Mouse (Mus musculus): ENCODE measurements around the gene Aldh16a1. TPM values are rescaled to one million over a fixed set of nuclear protein-coding genes. Genes with fewer than 3 reads are reported as not detected.

The Aldh16a1 gene
- polyA plus RNA-seq, 1 experiment: 25.0 TPM

DNA sequence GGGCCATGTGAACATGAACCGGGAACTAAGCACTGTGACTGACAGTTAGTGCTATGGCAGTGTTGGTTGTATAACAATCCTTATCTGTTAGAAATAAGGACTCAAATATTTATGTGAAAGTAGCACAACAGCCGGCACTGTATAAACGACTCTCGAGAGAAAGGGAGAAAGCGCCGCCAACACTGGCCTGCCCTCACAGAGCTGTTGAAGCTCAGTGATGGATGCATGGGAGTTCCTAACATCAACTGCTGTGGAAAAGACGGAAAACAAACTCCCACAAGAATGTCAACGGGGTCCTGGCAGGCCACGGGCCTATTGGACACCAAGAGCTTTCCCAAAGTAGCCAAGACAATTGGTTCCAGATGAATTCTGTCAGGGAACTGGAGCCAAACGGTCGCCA is 3.1 kb downstream of the Aldh16a1 start:
- no peak for TF ChIP-seq CTCF (IDR thresholded peaks at IDR 0.05; ENCODE audit: borderline replicate concordance, insufficient read depth, low read length)
- TF ChIP-seq POLR2A (IDR thresholded peaks at IDR 0.05; ENCODE audit: low read depth, low read length): no peak
- H3K27ac ChIP-seq (ENCODE audit: insufficient read depth, low read length): no peak overlapping the region
- H3K4me3 ChIP-seq (ENCODE audit: insufficient read depth, low read length): no peak overlapping the region
- no peaks in the 10 kb centered on the region for H3K4me1 ChIP-seq (ENCODE audit: control insufficient read depth, insufficient read depth, low read length)

DNA sequence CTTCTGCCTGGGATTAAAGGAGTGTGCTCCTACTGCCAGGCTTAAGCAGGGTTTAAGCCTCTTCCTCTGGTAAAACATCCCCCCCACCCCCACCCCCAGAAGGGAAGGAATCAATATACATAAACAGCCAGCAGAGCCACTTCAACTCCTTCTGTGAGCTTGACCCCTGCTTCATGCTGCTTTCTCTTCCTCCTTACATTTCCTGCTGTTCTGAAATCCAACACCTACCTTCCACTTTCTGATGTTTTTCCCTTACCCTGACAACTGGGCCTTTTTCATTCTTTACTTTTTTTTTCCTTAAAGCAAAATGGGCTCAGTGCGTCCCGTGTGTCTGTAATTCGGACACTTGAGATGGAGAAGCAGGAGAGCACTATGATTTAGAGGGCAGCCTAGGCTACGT is 4.1 kb downstream of the Aldh16a1 start:
- Histone ChIP-seq H3K27ac (ENCODE audit: insufficient read depth, low read length) (no peak overlapping the region), H3K4me3 (ENCODE audit: insufficient read depth, low read length) (no peak overlapping the region), H3K4me1 (ENCODE audit: control insufficient read depth, insufficient read depth, low read length) (no peaks in the 10 kb centered on the region)
- no peak for TF ChIP-seq CTCF (IDR thresholded peaks at IDR 0.05; ENCODE audit: borderline replicate concordance, insufficient read depth, low read length)
- no peak for TF ChIP-seq POLR2A (IDR thresholded peaks at IDR 0.05; ENCODE audit: low read depth, low read length)

DNA sequence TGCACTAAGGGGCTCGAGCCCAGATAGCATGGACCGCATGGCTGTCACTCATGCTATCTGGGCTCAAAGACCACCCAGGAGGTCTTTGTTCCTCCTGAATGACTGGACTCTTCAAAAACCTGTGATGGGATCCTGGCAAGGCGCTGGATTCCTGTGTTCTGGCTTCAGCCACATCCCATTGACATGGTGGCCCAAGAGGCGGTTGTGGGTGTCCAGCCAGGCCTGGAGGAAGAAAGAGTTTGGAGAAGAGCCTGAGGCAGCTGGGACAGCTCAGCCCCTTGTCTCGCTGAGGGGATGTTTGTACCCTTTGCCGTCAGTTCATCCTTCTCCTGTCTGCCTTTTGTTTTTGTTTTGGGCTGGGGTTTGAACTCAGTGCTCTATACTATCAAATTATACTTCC is 4.8 kb downstream of the Aldh16a1 start:
- Histone ChIP-seq H3K27ac (ENCODE audit: insufficient read depth, low read length) (no peak overlapping the region), H3K4me1 (ENCODE audit: control insufficient read depth, insufficient read depth, low read length) (no peaks in the 10 kb centered on the region), H3K4me3 (ENCODE audit: insufficient read depth, low read length) (no peak overlapping the region)
- TF ChIP-seq POLR2A (IDR thresholded peaks at IDR 0.05; ENCODE audit: low read depth, low read length) (no peak), CTCF (IDR thresholded peaks at IDR 0.05; ENCODE audit: borderline replicate concordance, insufficient read depth, low read length) (no peak)

DNA sequence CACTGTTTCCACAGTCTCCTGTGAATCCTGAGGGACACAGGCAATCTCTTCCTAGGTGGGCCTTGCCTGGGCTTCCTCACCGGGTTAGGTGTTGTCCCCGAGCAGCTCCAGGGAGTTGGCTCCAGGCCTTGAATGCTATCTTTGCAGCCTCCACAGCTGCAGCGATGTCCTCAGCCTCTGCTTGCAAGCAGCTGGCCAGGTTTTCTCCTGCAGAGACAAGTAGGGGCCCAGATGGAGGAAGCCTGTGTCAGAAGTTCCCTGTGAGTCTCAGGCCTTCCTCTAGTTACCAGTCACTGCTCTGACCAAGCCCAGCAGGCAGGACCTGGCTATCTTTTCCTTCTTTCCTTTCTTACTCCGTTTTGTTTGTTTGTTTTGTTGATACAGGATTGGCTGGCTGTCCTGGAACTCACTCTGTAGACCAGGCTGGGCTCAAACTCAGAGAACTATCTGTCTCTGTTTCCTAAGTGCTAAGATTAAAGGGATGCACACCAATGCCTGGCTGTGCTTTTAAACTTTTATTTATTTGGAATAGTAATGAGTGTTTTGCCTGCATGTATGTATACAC is 5.8 kb downstream of the Aldh16a1 start:
- Histone ChIP-seq H3K4me1 (ENCODE audit: control insufficient read depth, insufficient read depth, low read length) (no peaks in the 10 kb centered on the region), H3K27ac (ENCODE audit: insufficient read depth, low read length) (no peak overlapping the region), H3K4me3 (ENCODE audit: insufficient read depth, low read length) (no peak overlapping the region)
- TF ChIP-seq CTCF (IDR thresholded peaks at IDR 0.05; ENCODE audit: borderline replicate concordance, insufficient read depth, low read length) (no peak), POLR2A (IDR thresholded peaks at IDR 0.05; ENCODE audit: low read depth, low read length) (no peak)

DNA sequence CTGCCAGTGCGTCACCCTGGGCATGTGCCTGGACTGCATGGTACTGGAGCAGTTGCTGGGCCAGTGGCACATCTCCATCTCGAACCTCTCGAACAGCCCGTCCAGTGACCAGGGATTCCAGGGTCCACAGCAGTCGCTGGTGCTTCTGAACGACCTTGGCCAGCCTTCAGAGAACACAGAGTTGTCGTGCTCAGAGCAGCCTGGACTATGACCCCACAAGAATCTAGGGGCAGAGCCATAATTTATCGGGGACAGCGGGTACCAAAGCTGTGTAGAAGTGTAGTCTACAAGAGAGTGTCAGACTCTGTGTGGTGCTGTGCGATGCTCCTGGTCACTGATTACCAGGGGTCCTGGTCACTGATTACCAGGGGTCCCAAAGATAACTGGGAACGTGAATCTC is 6.5 kb downstream of the Aldh16a1 start:
- TF ChIP-seq POLR2A (IDR thresholded peaks at IDR 0.05; ENCODE audit: low read depth, low read length): no peak
- no peak for TF ChIP-seq CTCF (IDR thresholded peaks at IDR 0.05; ENCODE audit: borderline replicate concordance, insufficient read depth, low read length)
- Histone ChIP-seq H3K27ac (ENCODE audit: insufficient read depth, low read length) (no peak overlapping the region), H3K4me1 (ENCODE audit: control insufficient read depth, insufficient read depth, low read length) (no peaks in the 10 kb centered on the region), H3K4me3 (ENCODE audit: insufficient read depth, low read length) (no peak overlapping the region)

DNA sequence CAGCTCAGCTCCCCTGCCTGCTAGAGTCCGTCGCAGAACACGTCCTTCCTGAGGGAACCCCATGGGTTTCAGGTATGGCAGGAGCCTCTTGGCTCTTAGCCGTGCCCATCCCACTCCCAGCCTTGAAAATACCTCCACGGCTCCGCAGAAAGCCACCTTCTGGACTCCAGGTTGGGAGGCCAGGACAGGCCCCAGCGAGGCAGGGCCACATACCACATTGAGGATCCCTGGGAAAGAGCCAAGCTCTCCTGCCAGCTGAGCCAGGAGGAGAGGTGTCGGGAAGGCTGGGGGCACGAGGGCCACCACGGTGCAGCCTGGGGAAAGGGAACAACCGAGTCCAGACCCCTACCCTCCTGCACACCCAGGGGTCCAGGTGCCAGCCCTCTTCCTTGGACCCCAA is 7.1 kb downstream of the Aldh16a1 start:
- TF ChIP-seq CTCF (IDR thresholded peaks at IDR 0.05; ENCODE audit: borderline replicate concordance, insufficient read depth, low read length): no peak
- no peak for TF ChIP-seq POLR2A (IDR thresholded peaks at IDR 0.05; ENCODE audit: low read depth, low read length)
- Histone ChIP-seq H3K4me3 (ENCODE audit: insufficient read depth, low read length) (no peak overlapping the region), H3K4me1 (ENCODE audit: control insufficient read depth, insufficient read depth, low read length) (no peaks in the 10 kb centered on the region)

DNA sequence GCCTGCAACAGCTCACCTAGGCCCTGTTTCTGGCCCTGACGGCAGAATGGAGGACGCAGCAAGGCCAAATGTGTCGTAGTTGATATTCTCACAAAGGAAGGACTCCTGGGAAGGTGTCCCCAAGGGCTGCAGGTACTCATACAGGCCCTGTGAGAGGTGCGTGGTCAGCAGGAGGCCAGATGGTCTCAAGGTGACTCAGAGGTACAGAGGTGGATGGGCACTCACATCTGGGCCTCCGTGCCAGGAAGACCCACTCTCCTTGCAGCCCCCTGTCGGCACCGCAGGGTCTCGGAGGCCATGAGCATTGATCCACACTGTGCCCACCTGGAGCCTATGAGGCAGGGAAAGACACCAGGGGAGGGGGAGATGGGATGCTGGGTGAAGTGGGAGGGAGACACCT is 8.9 kb downstream of the Aldh16a1 start:
- H3K4me3 ChIP-seq (ENCODE audit: insufficient read depth, low read length): no peak overlapping the region
- H3K4me1 ChIP-seq (ENCODE audit: control insufficient read depth, insufficient read depth, low read length): no peaks in the 10 kb centered on the region
- TF ChIP-seq CTCF (IDR thresholded peaks at IDR 0.05; ENCODE audit: borderline replicate concordance, insufficient read depth, low read length): no peak
- no peak for TF ChIP-seq POLR2A (IDR thresholded peaks at IDR 0.05; ENCODE audit: low read depth, low read length)
- H3K27ac ChIP-seq (ENCODE audit: insufficient read depth, low read length): no peak overlapping the region

More for the DNA sequence above, 7.1 kb downstream of the Aldh16a1 start:
- H3K27ac ChIP-seq (ENCODE audit: insufficient read depth, low read length): no peak overlapping the region

DNA sequence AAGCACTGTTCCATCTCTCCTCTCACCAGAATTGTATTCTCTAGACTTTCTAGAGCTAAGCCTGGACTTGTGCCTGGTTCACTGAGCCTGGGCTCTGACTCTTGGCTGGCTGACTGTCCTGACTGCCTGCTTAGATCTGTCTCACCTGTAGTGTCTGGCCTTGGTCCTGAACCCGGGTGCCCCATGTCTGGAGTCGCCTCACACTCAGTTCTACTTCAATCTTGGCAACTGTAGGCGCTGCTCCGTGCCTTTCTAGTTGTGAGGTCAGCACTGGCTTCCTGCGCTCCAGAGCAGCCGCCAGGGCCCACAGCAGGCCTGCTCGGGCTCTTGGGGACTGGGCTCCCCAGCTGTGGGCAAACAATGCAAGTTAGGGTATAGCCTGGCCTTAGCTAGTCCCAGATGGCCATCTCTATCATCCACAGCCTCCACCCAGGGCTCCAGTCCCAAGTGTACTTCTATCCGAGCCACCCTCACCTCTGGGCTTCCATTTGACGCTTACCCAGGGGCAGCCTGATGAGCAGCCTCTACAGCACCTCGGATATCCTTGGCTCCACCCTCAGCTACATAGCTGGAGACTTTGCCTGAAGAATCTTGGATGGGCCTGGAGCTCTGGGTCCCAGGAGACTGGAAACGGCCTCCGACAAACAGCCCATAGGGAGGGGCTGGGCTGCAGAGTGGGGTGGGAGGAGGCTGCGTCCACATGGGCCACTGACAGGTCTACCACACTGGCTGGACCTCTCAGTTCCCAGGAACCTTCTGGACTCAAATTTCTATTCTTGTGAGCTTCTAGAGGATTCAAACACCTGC is 9.8 kb downstream of the Aldh16a1 start:
- H3K4me1 ChIP-seq (ENCODE audit: control insufficient read depth, insufficient read depth, low read length): no peaks in the 10 kb centered on the region
- TF ChIP-seq CTCF (IDR thresholded peaks at IDR 0.05; ENCODE audit: borderline replicate concordance, insufficient read depth, low read length): no peak
- TF ChIP-seq POLR2A (IDR thresholded peaks at IDR 0.05; ENCODE audit: low read depth, low read length): no peak
- H3K4me3 ChIP-seq (ENCODE audit: insufficient read depth, low read length): no peak overlapping the region
- no peak overlapping the region for H3K27ac ChIP-seq (ENCODE audit: insufficient read depth, low read length)

DNA sequence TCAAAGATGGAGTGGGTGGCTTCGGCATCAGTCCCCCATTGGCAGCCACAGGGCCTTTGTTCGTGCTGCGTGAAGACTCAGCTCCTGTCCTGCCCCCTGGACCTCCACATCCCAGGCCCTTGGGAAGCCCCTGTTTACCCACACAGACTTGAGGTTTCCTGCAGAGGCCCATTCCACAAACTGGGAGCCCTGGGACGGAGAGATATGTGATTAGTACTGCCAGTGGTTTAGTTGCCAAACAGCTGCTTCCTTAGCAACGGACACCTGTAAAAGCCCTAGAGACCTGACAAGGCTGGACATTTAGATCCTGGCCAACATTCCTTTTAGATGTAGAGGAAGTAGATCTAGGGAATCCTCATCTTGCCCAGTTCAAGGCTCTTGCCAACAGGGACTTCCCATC is 12.5 kb downstream of the Aldh16a1 start:
- no peak for TF ChIP-seq POLR2A (IDR thresholded peaks at IDR 0.05; ENCODE audit: low read depth, low read length)
- TF ChIP-seq CTCF (IDR thresholded peaks at IDR 0.05; ENCODE audit: borderline replicate concordance, insufficient read depth, low read length): no peak
- Histone ChIP-seq H3K4me1 (ENCODE audit: control insufficient read depth, insufficient read depth, low read length) (no peaks in the 10 kb centered on the region), H3K4me3 (ENCODE audit: insufficient read depth, low read length) (no peak overlapping the region), H3K27ac (ENCODE audit: insufficient read depth, low read length) (no peak overlapping the region)

DNA sequence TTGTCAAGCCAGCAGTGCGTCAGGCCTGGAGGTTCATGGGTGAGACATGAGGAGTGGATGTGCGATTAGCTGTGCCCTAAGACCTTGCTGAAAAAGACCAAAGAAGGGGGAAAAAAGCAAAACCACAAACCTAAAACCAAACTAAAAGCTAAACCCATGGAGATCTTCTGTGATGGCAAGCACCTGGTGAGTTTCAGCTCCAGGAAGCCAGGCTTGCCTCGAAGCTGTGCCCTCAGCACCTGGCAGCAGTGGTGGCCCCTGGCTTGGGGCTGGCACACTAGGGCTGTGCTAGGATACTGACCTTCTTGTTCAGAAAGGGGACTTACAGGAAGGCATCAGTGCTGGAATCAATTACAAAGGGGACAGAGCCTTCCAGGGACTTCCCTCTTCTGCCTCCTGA is 13.1 kb downstream of the Aldh16a1 start:
- Histone ChIP-seq H3K27ac (ENCODE audit: insufficient read depth, low read length) (no peak overlapping the region), H3K4me1 (ENCODE audit: control insufficient read depth, insufficient read depth, low read length) (no peaks in the 10 kb centered on the region), H3K4me3 (ENCODE audit: insufficient read depth, low read length) (no peak overlapping the region)
- no peak for TF ChIP-seq POLR2A (IDR thresholded peaks at IDR 0.05; ENCODE audit: low read depth, low read length)
- no peak for TF ChIP-seq CTCF (IDR thresholded peaks at IDR 0.05; ENCODE audit: borderline replicate concordance, insufficient read depth, low read length)
